Mouse (Mus musculus): ENCODE data around the gene Dntt. TPM values are rescaled to one million over a fixed set of nuclear protein-coding genes. Genes with fewer than 3 reads are reported as not detected.

The Dntt gene
- not detected for polyA plus RNA-seq (2014; fragmentation: Illumina TruSeq; extraction: RNeasy Lipid Tissue Mini Kit (QIAGEN cat#74804); ENCODE audit: low read depth, low replicate concordance)

GRCm38 (mm10) chr19:41029219-41029618, at the start of gene Dntt:
TSS of gene Dntt (plus strand) at chr19:41029275.

DNA sequence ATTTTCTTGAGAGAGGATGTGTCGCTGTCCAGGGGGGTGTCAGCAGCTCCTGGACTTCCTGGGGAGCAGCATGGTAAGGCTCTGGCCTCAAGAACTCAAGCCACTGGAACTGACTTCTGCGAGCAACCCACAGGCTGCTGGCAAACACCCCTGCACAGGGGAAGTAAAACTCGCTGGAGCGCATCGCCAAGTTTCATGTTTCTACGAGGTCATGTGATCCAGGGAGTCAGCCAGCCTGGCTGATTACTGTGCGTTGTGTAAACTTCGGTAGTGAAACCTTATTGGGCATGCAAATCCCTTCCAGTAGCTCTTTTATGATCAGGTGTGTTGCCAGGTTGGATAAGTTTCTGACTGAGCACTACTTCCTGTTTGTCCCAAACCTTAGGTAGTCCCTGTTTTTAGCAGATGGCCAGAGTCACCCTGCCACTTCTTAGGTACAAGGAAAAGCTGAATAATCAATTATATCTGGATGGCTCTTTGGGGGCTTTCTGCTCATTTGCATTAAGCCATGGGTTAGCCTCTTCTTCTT, 35.0 kb upstream of the Dntt start, which contains the start of gene Blnk:
TSS of gene Blnk (minus strand) at position 479 of the 529 bp plus-strand sequence.

DNA sequence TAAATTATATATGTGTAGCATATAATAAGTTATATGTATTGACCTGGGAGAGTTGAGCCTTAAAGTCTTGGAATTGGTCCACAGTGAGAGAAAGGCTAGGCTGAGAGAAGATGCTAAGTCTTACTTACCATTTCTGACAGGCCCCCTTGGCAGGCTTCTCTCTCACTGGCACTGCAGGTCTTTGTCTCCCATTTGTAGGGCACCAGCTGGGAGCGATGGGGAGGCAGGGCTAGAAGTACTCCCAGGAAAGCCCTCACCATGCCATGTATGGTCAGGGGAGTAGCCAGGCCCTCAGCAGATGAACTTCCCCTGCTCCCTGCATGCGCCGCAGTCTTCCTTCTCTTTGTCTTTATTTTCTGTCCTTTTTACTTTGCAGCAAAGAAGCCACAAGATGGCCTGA, 47.8 kb downstream of the Dntt start, which contains the start of gene Opalin:
TSS of gene Opalin (minus strand) at position 208 of the 400 bp plus-strand sequence.

Other genes with a start within 250 kb of the Dntt start
- 6.9 TPM for gene Ccnj, start 198.0 kb upstream of the Dntt start, polyA plus RNA-seq (2014; fragmentation: Illumina TruSeq; extraction: RNeasy Lipid Tissue Mini Kit (QIAGEN cat#74804); ENCODE audit: low read depth, low replicate concordance)
- 70.3 TPM for gene Zfp518a, start 134.6 kb upstream of the Dntt start, polyA plus RNA-seq (2014; fragmentation: Illumina TruSeq; extraction: RNeasy Lipid Tissue Mini Kit (QIAGEN cat#74804); ENCODE audit: low read depth, low replicate concordance)
- 88.1 TPM for gene Blnk, start 34.7 kb upstream of the Dntt start, polyA plus RNA-seq (2014; fragmentation: Illumina TruSeq; extraction: RNeasy Lipid Tissue Mini Kit (QIAGEN cat#74804); ENCODE audit: low read depth, low replicate concordance)
- not detected for gene Opalin, start 47.8 kb downstream of the Dntt start, polyA plus RNA-seq (2014; fragmentation: Illumina TruSeq; extraction: RNeasy Lipid Tissue Mini Kit (QIAGEN cat#74804); ENCODE audit: low read depth, low replicate concordance)
- not detected for gene Tll2, start 177.6 kb downstream of the Dntt start, polyA plus RNA-seq (2014; fragmentation: Illumina TruSeq; extraction: RNeasy Lipid Tissue Mini Kit (QIAGEN cat#74804); ENCODE audit: low read depth, low replicate concordance)
- 1,221 TPM for gene Tm9sf3, start 234.7 kb downstream of the Dntt start, polyA plus RNA-seq (2014; fragmentation: Illumina TruSeq; extraction: RNeasy Lipid Tissue Mini Kit (QIAGEN cat#74804); ENCODE audit: low read depth, low replicate concordance)